Comparison of ENCODE assay signal across 27 mouse cellular contexts in the genomic region with DNA sequence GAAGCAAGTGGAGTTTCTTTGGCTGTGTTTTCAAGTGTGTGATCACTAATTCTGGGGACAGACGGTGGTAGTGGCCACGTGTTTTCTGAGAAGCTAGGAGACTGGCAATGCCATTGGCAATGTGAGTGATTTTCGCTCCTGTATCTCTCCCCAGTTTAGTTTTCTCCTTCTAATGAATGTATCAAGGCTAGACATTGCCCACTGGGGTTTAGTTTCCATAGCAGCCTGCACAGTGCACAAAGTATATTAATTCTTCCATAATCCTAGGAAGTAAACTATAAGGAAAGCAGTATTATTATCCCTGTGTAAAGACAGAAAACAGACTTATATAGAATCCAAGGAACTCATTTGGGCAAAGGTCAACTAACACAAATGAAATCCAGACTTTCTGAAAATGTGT.
DNase-seq lines count a peak whose midpoint lies in the region; ATAC-seq lines count a peak whose summit lies in the region.
"Had no signal": no experiment of that assay in that cellular context is flagged by ENCODE, and none has a peak within 500 bp of the region (broad histone marks: within the 10 kb centered on the region; RNA-seq: fewer than 3 reads in every experiment).

No protein-coding gene starts in this region.

- peaks cover 15% of the 10 kb centered on the region; the same call in 1 of the 2 replicates for H3K4me1 ChIP-seq in heart, embryonic 10.5 days
- 0 out of 2 replicates have a peak, but pooled peaks cover 9% of the 10 kb centered on the region for H3K4me1 ChIP-seq in intestine, embryonic 16.5 days (ENCODE audit: control insufficient read depth, insufficient read depth, low read length)
- 0 out of 2 replicates have a peak, but pooled peaks cover 4% of the 10 kb centered on the region for H3K4me1 ChIP-seq in intestine, embryonic 15.5 days (replicated peaks)
- H3K4me1 ChIP-seq in midbrain, embryonic 16.5 days (ENCODE audit: control insufficient read depth, insufficient read depth, low read length) = no peaks in the 10 kb centered on the region
- no peaks in the 10 kb centered on the region for H3K4me1 ChIP-seq in midbrain, embryonic 11.5 days (ENCODE audit: control insufficient read depth, insufficient read depth, low read length)
- H3K4me1 ChIP-seq: forebrain, embryonic 13.5 days had no signal

- H3K9ac ChIP-seq in intestine, embryonic 16.5 days (ENCODE audit: low read depth, low read length) = no peak overlapping the region
- H3K9ac ChIP-seq in intestine, embryonic 15.5 days = no peak overlapping the region
- no peak overlapping the region for H3K9ac ChIP-seq in midbrain, embryonic 16.5 days (ENCODE audit: low read depth, low read length)
- no peak overlapping the region for H3K9ac ChIP-seq in midbrain, embryonic 11.5 days (ENCODE audit: low read length)
- H3K9ac ChIP-seq: forebrain, embryonic 13.5 days; heart, embryonic 12.5 days; heart, embryonic 15.5 days had no signal

- no peak overlapping the region for H3K27ac ChIP-seq in heart, embryonic 10.5 days
- peak overlapping the region; percentile 78 for H3K27ac ChIP-seq in intestine, embryonic 16.5 days (ENCODE audit: low read length)
- H3K27ac ChIP-seq in intestine, embryonic 15.5 days = no peak overlapping the region
- no peak overlapping the region for H3K27ac ChIP-seq in midbrain, embryonic 16.5 days (ENCODE audit: low read length)
- H3K27ac ChIP-seq in midbrain, embryonic 11.5 days (ENCODE audit: low read depth, low read length) = no peak overlapping the region
- H3K27ac ChIP-seq: forebrain, embryonic 10.5 days; forebrain, embryonic 13.5 days; heart, embryonic 15.5 days had no signal

- no peak overlapping the region for H3K4me3 ChIP-seq in heart, embryonic 10.5 days
- H3K4me3 ChIP-seq in intestine, embryonic 16.5 days (ENCODE audit: low read length) = no peak overlapping the region
- no peak overlapping the region for H3K4me3 ChIP-seq in intestine, embryonic 15.5 days (replicated peaks)
- H3K4me3 ChIP-seq in midbrain, embryonic 16.5 days (ENCODE audit: low read depth, low read length) = no peak overlapping the region
- no peak overlapping the region for H3K4me3 ChIP-seq in midbrain, embryonic 11.5 days (ENCODE audit: low read depth, low read length)
- H3K4me3 ChIP-seq: forebrain, embryonic 10.5 days; forebrain, embryonic 13.5 days; heart, embryonic 12.5 days; heart, embryonic 15.5 days had no signal

- DNase-seq in heart, adult 11 months = peak; percentile 61
- no peak for DNase-seq in heart, embryonic 10.5 days (ENCODE audit: low spot score)
- DNase-seq in midbrain, embryonic 11.5 days (ENCODE audit: low spot score, missing footprints) = no peak
- no peak for DNase-seq in adrenal gland, postnatal 36 days
- DNase-seq: adrenal gland, postnatal 10 days; B cell, adult 2 months; cerebellum, adult 11 months; cerebellum, adult 2 months; cerebellum, adult 9-11 months; cerebellum, postnatal 25 days; gastrocnemius, postnatal 10 days; gastrocnemius, postnatal 36 days; heart, postnatal 10 days; heart, postnatal 36 days had no signal

- H3K27me3 ChIP-seq in heart, embryonic 10.5 days (ENCODE audit: insufficient read depth, poor library complexity, severe bottlenecking) = no peaks in the 10 kb centered on the region
- H3K27me3 ChIP-seq in intestine, embryonic 16.5 days (replicated peaks; ENCODE audit: control insufficient read depth, insufficient read depth, low read length) = no peaks in the 10 kb centered on the region
- no peaks in the 10 kb centered on the region for H3K27me3 ChIP-seq in intestine, embryonic 15.5 days (replicated peaks)
- H3K27me3 ChIP-seq in midbrain, embryonic 16.5 days (ENCODE audit: control insufficient read depth, insufficient read depth, low read depth, low read length) = no peaks in the 10 kb centered on the region
- no peaks in the 10 kb centered on the region for H3K27me3 ChIP-seq in midbrain, embryonic 11.5 days (ENCODE audit: control insufficient read depth, insufficient read depth, low read length)
- H3K27me3 ChIP-seq: CH12.LX; forebrain, embryonic 13.5 days; heart, embryonic 12.5 days; heart, embryonic 15.5 days; Patski had no signal

- 0 out of 2 replicates have a peak, but pooled peaks have one; percentile 5 for ATAC-seq in intestine, embryonic 16.5 days
- no peak for ATAC-seq in intestine, embryonic 15.5 days
- peak; percentile 82 for ATAC-seq in midbrain, embryonic 16.5 days
- no peak for ATAC-seq in midbrain, embryonic 11.5 days (ENCODE audit: low FRiP score)
- ATAC-seq: forebrain, embryonic 13.5 days; forebrain, embryonic 16.5 days; hindbrain, embryonic 16.5 days; inflammation-experienced regulatory T-cells, adult 6 months; Patski had no signal

- WGBS in heart, embryonic 10.5 days = 85% methylated on average over 3 of the region's 3 CpGs
- WGBS in intestine, embryonic 16.5 days = 87% methylated on average over 3 of the region's 3 CpGs
- 89% methylated on average over 3 of the region's 3 CpGs for WGBS in intestine, embryonic 15.5 days
- whole genome bisulfite sequencing in midbrain, embryonic 16.5 days = 59% methylated on average over 3 of the region's 3 CpGs
- WGBS in midbrain, embryonic 11.5 days = 90% methylated on average over 3 of the region's 3 CpGs

- no peaks in the 10 kb centered on the region for H3K9me3 ChIP-seq in heart, embryonic 10.5 days
- no peaks in the 10 kb centered on the region for H3K9me3 ChIP-seq in intestine, embryonic 16.5 days (ENCODE audit: control insufficient read depth, low read length)
- no peaks in the 10 kb centered on the region for H3K9me3 ChIP-seq in intestine, embryonic 15.5 days
- no peaks in the 10 kb centered on the region for H3K9me3 ChIP-seq in midbrain, embryonic 16.5 days (replicated peaks; ENCODE audit: control insufficient read depth, low read length, poor library complexity, severe bottlenecking)
- no peaks in the 10 kb centered on the region for H3K9me3 ChIP-seq in midbrain, embryonic 11.5 days (ENCODE audit: control insufficient read depth, low read length)
- H3K9me3 ChIP-seq: forebrain, embryonic 10.5 days; forebrain, embryonic 13.5 days; G1E; heart, embryonic 12.5 days; heart, embryonic 15.5 days had no signal

- H3K4me2 ChIP-seq in intestine, embryonic 16.5 days (ENCODE audit: low read depth, low read length) = no peak overlapping the region
- no peak overlapping the region for H3K4me2 ChIP-seq in intestine, embryonic 15.5 days (replicated peaks)
- H3K4me2 ChIP-seq in midbrain, embryonic 16.5 days (ENCODE audit: low read length) = no peak overlapping the region
- H3K4me2 ChIP-seq in midbrain, embryonic 11.5 days = no peak overlapping the region
- H3K4me2 ChIP-seq: forebrain, embryonic 13.5 days; heart, embryonic 12.5 days; heart, embryonic 15.5 days had no signal

- H3K36me3 ChIP-seq in heart, embryonic 10.5 days = no peaks in the 10 kb centered on the region
- no peaks in the 10 kb centered on the region for H3K36me3 ChIP-seq in intestine, embryonic 16.5 days (ENCODE audit: control insufficient read depth, insufficient read depth, low read length)
- no peaks in the 10 kb centered on the region for H3K36me3 ChIP-seq in intestine, embryonic 15.5 days
- H3K36me3 ChIP-seq in midbrain, embryonic 16.5 days (ENCODE audit: control insufficient read depth, insufficient read depth, low read length) = no peaks in the 10 kb centered on the region
- no peaks in the 10 kb centered on the region for H3K36me3 ChIP-seq in midbrain, embryonic 11.5 days (ENCODE audit: control insufficient read depth, insufficient read depth, low read length)
- H3K36me3 ChIP-seq: forebrain, embryonic 10.5 days; G1E; heart, embryonic 12.5 days; heart, embryonic 15.5 days had no signal

Comparison
In these comparisons a context has a peak if more than half of its experiments do, and no peak if none do; other contexts are left out.
1. ATAC-seq: peak in intestine, embryonic 16.5 days (single experiment) and midbrain, embryonic 16.5 days (single experiment); none in intestine, embryonic 15.5 days (single experiment) and midbrain, embryonic 11.5 days (single experiment).